Mouse (Mus musculus) erythroblast, embryonic 14.5 days (primary cell): Measurements from ENCODE around the gene Syt12.

Source experiments
- GATA1 ChIP-seq: IDR thresholded peaks from 2 replicates; pipeline ENCODE4 v1.6.1; 2012; ENCODE audit warnings: low read length, inconsistent platforms, mixed read lengths
- TAL1 ChIP-seq: IDR thresholded peaks from 3 replicates; pipeline ENCODE4 v1.6.1; 2012; ENCODE audit warnings: low read length, inconsistent platforms, mixed read lengths

DNA sequence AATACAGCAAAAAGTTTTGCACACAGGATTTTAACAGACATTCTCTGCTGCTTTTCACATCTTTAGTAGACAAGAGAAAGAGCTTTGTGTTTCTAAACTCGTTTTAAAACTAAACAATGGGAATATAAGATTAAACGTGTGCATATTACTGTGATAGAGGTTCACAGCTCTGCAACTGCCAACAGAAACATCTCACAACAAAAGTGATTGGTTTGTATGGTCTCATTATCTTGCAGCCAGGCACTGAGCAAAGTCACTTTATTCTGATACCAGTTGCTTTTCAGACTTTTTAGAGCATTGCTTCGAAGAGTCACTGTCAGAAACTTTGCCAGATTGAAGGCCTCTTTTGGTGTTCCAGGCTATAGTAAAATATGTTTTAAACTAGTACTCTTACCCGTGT, 78.3 kb downstream of the Syt12 start:
- TF ChIP-seq GATA1 (no peak), TAL1 (no peak)
